Mouse (Mus musculus) neutrophil, adult 5-6 weeks (primary cell): ENCODE results near the gene Olfr1061. TPM values are rescaled to one million over a fixed set of nuclear protein-coding genes. Genes with fewer than 3 reads are reported as not detected.
"Not testable (repeated sequence)": the region's sequence is repeated elsewhere in the genome, so short reads cannot be mapped to it uniquely, and the experiment has no call there.

Experiments
- ATAC-seq: fragments of 151-379, 151-347 bp; 2 replicates; pipeline ENCODE4 v1.8.0; 2017; ENCODE audit warnings: mild to moderate bottlenecking, moderate TSS enrichment; ENCODE audit not compliant: insufficient number of reproducible peaks, poor library complexity, low FRiP score, severe bottlenecking; ENCODE audit errors: extremely low read depth
- total RNA-seq: library from RNA; stranded (forward); fragments of 200-1000 nt; gene quantifications from 2 replicates; pipeline ENCODE4 v1.2.3, GENCODE M21; 2017

Olfr1061 gene
- total RNA-seq, result not detected in 2 replicates

DNA sequence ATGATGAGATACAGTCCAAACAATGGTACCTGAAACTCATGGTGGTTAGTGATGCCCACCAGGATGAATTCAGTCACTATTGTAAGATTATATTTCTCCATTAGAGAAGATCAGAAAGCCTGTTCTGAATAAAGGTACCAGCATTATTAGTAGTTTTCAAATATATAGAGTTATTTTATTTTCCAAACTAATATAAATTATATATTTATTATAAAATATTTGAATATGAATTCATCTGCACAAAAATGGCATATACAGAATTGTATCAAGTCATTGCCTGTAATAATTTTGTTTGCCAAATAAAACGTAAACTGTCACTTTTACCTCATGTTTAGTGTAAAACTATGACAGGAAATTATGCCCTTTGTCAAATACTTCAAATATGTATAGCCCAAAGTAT, at the start of gene Olfr1061:
Gene Olfr1061, minus strand, starts transcription at position 101 of the 400 bp plus-strand sequence.
- ATAC-seq, result no peak

GRCm38 (mm10) chr2:86460434-86460833, 46.6 kb upstream of the Olfr1061 start:
- ATAC-seq, result no peak

DNA sequence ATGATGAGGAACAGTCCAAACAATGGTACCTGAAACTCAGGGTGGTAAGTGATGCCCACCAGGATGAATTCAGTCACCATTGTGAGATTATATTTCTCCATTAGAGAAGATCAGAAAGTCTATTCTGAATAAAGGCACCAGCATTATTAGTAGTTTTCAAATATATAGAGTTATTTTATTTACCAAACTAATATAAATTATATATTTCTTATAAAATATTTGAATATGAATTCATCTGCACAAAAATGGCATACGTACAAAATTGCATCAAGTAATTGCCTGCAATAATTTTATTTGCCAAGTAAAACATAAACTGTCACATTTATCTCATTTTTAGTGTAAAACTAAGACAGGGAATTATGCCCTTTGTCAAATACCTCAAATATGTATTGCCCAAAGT, 42.3 kb upstream of the Olfr1061 start, which contains the start of gene Olfr1066:
Gene Olfr1066, minus strand, starts transcription at position 101 of the 400 bp plus-strand sequence.
- ATAC-seq, result no peak

- ATAC-seq, result not testable (repeated sequence)
Observed at GRCm38 (mm10) chr2:86450491-86450890, 36.6 kb upstream of the Olfr1061 start, which contains the start of gene Olfr1065. Gene Olfr1065 (minus strand): TSS chr2:86450591.

DNA sequence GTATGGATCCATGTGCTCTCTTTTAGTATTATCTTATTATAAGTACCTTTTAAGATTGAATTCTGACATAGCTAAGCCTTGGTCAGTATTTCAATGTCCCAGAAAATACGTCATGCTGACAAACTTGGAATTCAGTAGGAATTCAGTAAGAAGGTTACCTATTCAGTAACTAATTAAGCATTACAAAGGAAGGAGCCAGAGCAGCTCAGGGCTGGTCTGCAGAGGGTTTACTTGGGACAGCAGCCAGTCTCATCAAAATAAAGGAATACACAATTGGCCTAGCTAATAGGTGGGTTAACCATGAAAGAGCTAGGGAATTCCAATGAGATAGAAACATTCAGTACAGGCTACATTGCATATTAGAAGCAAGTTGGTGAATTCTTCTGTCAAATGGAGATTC, 28.3 kb upstream of the Olfr1061 start:
- ATAC-seq, result not testable (repeated sequence)

- ATAC-seq, result not testable (repeated sequence)
Observed at GRCm38 (mm10) chr2:86428511-86428910, 14.7 kb upstream of the Olfr1061 start.

DNA sequence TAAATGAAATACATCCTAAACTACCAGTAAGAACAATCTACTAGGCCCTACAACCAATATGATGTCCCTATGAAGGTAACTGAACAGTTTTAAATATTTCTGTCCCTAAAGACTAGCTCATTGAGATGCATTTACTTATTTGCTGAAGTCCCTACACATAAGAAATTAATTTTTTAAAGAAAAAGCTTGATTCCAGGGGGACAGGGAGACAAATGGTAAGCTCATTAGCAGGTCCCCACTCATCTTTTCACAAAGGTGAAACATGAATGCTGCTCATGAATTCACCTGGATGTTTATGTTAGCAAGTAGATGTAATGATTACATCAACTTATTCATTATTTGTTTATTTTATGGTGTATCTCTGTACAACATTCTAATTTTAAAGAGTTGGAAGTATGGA, 12.8 kb upstream of the Olfr1061 start, which contains the start of gene Olfr1062:
Gene Olfr1062, minus strand, starts transcription at position 101 of the 400 bp plus-strand sequence.
- not testable (repeated sequence) for ATAC-seq

- ATAC-seq, result no peak
Observed at GRCm38 (mm10) chr2:86395114-86395513, 18.7 kb downstream of the Olfr1061 start.

- not testable (repeated sequence) for ATAC-seq
Observed at GRCm38 (mm10) chr2:86388461-86388860, 25.4 kb downstream of the Olfr1061 start, which contains the start of gene Olfr1058. Gene Olfr1058 (minus strand): TSS chr2:86388561.

DNA sequence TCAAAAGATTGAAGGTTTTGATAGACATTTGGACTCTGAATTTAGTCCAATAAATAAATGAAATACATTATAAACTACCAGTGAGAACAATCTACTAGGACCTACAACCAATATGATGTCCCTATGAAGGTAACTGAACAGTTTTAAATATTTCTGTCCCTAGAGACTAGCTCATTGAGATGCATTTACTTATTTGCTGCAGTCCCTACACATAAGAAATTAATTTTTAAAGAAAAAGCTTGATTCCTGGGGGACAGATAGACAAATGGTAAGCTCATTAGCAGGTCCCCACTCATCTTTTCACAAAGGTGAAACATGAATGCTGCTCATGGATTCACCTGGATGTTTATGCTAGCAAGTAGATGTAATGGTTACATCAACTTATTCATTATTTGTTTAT, 35.6 kb downstream of the Olfr1061 start, which contains the start of gene Olfr1057:
Gene Olfr1057, minus strand, starts transcription at position 101 of the 400 bp plus-strand sequence.
- no peak for ATAC-seq

- ATAC-seq, result not testable (repeated sequence)
Observed at GRCm38 (mm10) chr2:86366342-86366741, 47.5 kb downstream of the Olfr1061 start.

Other genes with a start within 250 kb of the Olfr1061 start
- not detected in 2 replicates for gene Olfr1043, start 246.5 kb downstream of the Olfr1061 start, total RNA-seq
- gene Olfr1044, start 236.2 kb downstream of the Olfr1061 start, total RNA-seq, result not detected in 2 replicates
- gene Olfr52, start 228.4 kb downstream of the Olfr1061 start, total RNA-seq, result 0.37 TPM in 1 of 2 replicates, not detected in the other
- gene Olfr1045, start 211.0 kb downstream of the Olfr1061 start, total RNA-seq, result not detected in 2 replicates
- not detected in 2 replicates for gene Olfr1046, start 194.7 kb downstream of the Olfr1061 start, total RNA-seq
- not detected in 2 replicates for gene Olfr1047, start 182.6 kb downstream of the Olfr1061 start, total RNA-seq
- gene Olfr1048, start 173.8 kb downstream of the Olfr1061 start, total RNA-seq, result not detected in 2 replicates
- gene Olfr1049, start 155.7 kb downstream of the Olfr1061 start, total RNA-seq, result not detected in 2 replicates
- 0.58 TPM in 1 of 2 replicates, not detected in the other for gene Olfr1051, start 135.0 kb downstream of the Olfr1061 start, total RNA-seq
- gene Olfr1052, start 121.6 kb downstream of the Olfr1061 start, total RNA-seq, result not detected in 2 replicates
- gene Olfr1053, start 98.8 kb downstream of the Olfr1061 start, total RNA-seq, result not detected in 2 replicates
- gene Olfr1054, start 78.6 kb downstream of the Olfr1061 start, total RNA-seq, result not detected in 2 replicates
- not detected in 2 replicates for gene Olfr1055, start 63.8 kb downstream of the Olfr1061 start, total RNA-seq
- not detected in 2 replicates for gene Olfr1056, start 51.6 kb downstream of the Olfr1061 start, total RNA-seq
- not detected in 2 replicates for gene Olfr1057, start 35.7 kb downstream of the Olfr1061 start, total RNA-seq
- not detected in 2 replicates for gene Olfr1058, start 25.5 kb downstream of the Olfr1061 start, total RNA-seq
- gene Olfr1062, start 12.7 kb upstream of the Olfr1061 start, total RNA-seq, result not detected in 2 replicates
- gene Olfr1065, start 36.5 kb upstream of the Olfr1061 start, total RNA-seq, result not detected in 2 replicates
- not detected in 2 replicates for gene Olfr1066, start 42.2 kb upstream of the Olfr1061 start, total RNA-seq
- not detected in 2 replicates for gene Olfr228, start 73.3 kb upstream of the Olfr1061 start, total RNA-seq
- gene Olfr1076, start 94.4 kb upstream of the Olfr1061 start, total RNA-seq, result not detected in 2 replicates
- not detected in 2 replicates for gene Olfr1079, start 128.4 kb upstream of the Olfr1061 start, total RNA-seq
- not detected in 2 replicates for gene Olfr1080, start 144.2 kb upstream of the Olfr1061 start, total RNA-seq
- not detected in 2 replicates for gene Olfr1082, start 184.9 kb upstream of the Olfr1061 start, total RNA-seq
- gene Olfr1084, start 225.7 kb upstream of the Olfr1061 start, total RNA-seq, result not detected in 2 replicates
- 0.12 TPM in 1 of 2 replicates, not detected in the other for gene Olfr1085, start 248.0 kb upstream of the Olfr1061 start, total RNA-seq